Mouse (Mus musculus): ENCODE measurements around the gene Fgd2.

DNA sequence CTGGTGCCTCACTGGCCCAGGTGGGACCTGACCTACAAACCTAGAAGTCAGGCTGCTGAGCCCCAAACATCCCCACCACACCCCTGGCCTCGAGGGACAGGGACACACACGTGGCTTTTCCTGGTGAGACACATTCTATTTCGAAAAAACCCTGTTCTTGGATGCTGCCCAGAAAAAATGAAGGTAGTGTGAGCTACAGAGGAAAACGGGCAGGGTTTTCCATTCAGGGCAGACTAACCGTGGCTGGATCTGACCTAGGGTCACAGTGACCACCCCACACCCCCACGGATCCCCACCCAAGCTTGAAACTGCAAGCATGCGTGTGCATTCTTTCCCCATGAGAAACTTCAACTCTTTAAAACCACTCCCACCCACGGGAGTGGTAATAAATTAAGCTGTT is 67.5 kb downstream of the Fgd2 start:
- no peak for TF ChIP-seq CTCF (IDR thresholded peaks at IDR 0.05; ENCODE audit: low read depth, low read length)
- no peak for TF ChIP-seq POLR2A (IDR thresholded peaks at IDR 0.05; ENCODE audit: extremely low read depth, insufficient read depth, low read length)

Measured in liver, adult 2 months (tissue).